Mouse (Mus musculus): ENCODE data around the gene Wdr81. TPM values are rescaled to one million over a fixed set of nuclear protein-coding genes. Genes with fewer than 3 reads are reported as not detected.

The Wdr81 gene
- polyA plus RNA-seq, 1 experiment from 2014 or later, result 6.2 TPM

DNA sequence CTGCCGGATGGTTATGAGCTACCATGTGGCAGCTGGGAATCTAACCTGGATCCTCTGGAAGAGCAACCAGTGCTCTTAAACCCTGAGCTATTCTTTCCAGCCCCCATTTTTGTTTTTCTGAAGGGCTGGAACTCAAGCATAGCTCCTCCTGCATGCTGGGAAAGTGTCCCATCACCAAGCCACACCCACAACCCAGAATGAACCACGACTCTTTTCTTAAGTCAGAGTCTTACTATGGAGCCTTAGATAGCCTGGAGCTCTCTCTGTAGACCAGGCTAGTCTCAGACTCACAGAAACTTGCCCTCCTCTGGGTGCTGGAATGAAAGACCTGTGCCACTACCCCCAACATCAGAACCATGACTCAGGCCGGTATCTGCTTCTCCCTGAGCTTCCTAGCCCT lies 5.9 kb downstream of the Wdr81 start:
- H3K27me3 ChIP-seq, result no peaks in the 10 kb centered on the region
- no peak overlapping the region for H3K4me2 ChIP-seq
- no peaks in the 10 kb centered on the region for H3K9me3 ChIP-seq (replicated peaks)
- H3K27ac ChIP-seq, result no peak overlapping the region
- H3K4me1 ChIP-seq, result peaks cover 28% of the 10 kb centered on the region
- ATAC-seq (replicated peaks; ENCODE audit: low FRiP score), result no peak
- WGBS, result 86% methylated on average over 3 of the region's 3 CpGs
- no peak overlapping the region for H3K4me3 ChIP-seq (replicated peaks)
- H3K36me3 ChIP-seq, result peaks cover 48% of the 10 kb centered on the region
- H3K9ac ChIP-seq, result no peak overlapping the region

DNA sequence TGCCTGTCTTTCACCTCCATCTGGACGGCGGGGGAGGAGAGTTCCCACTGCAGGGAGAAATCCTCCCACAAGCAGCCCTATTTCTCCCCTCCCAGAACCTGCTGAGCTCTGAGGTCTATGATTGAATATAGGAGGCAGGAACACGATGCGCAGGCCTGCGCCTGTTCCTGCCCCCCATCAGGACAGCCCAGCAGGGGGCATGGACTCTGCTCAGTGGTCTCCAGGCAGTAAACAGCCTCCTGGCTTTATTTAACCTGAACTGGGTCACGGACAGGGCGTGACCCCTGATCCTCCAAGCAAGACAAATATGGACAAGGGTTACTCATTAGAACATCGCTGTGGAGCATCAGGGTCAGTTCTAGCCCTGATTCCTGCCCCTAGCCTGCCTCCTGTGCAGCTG lies 10.8 kb downstream of the Wdr81 start:
- peak; percentile 75 for ATAC-seq (replicated peaks; ENCODE audit: low FRiP score)
- Histone ChIP-seq H3K4me1 (peaks cover 12% of the 10 kb centered on the region), H3K9me3 (replicated peaks) (no peaks in the 10 kb centered on the region), H3K27me3 (no peaks in the 10 kb centered on the region), H3K27ac (peak overlapping the region; percentile 34; the same call in 1 of the 2 replicates), H3K4me2 (no peak overlapping the region), H3K36me3 (peaks cover 44% of the 10 kb centered on the region), H3K4me3 (replicated peaks) (no peak overlapping the region), H3K9ac (no peak overlapping the region)
- WGBS, result 37% methylated on average over 8 of the region's 8 CpGs

GRCm38 (mm10) chr11:75441601-75442000 lies 12.9 kb downstream of the Wdr81 start:
- Histone ChIP-seq H3K4me1 (peaks cover 12% of the 10 kb centered on the region), H3K27ac (no peak overlapping the region), H3K27me3 (no peaks in the 10 kb centered on the region), H3K4me2 (no peak overlapping the region), H3K36me3 (peaks cover 24% of the 10 kb centered on the region), H3K4me3 (replicated peaks) (no peak overlapping the region), H3K9me3 (replicated peaks) (no peaks in the 10 kb centered on the region), H3K9ac (no peak overlapping the region)
- ATAC-seq (replicated peaks; ENCODE audit: low FRiP score), result no peak
- WGBS, result 88% methylated on average over 16 of the region's 16 CpGs

GRCm38 (mm10) chr11:75441034-75441433 lies 13.5 kb downstream of the Wdr81 start:
- Histone ChIP-seq H3K9ac (no peak overlapping the region), H3K27ac (no peak overlapping the region), H3K4me2 (no peak overlapping the region), H3K27me3 (no peaks in the 10 kb centered on the region), H3K36me3 (peaks cover 24% of the 10 kb centered on the region), H3K4me1 (peaks cover 12% of the 10 kb centered on the region), H3K4me3 (replicated peaks) (no peak overlapping the region), H3K9me3 (replicated peaks) (no peaks in the 10 kb centered on the region)
- ATAC-seq (replicated peaks; ENCODE audit: low FRiP score), result no peak
- WGBS, result 81% methylated on average over 7 of the region's 7 CpGs

GRCm38 (mm10) chr11:75439951-75440350 lies 14.6 kb downstream of the Wdr81 start:
- no peak overlapping the region for H3K4me3 ChIP-seq (replicated peaks)
- H3K4me2 ChIP-seq, result no peak overlapping the region
- no peaks in the 10 kb centered on the region for H3K27me3 ChIP-seq
- peaks cover 13% of the 10 kb centered on the region for H3K36me3 ChIP-seq
- 85% methylated on average over 3 of the region's 3 CpGs for WGBS
- no peak for ATAC-seq (replicated peaks; ENCODE audit: low FRiP score)
- H3K27ac ChIP-seq, result no peak overlapping the region
- no peak overlapping the region for H3K9ac ChIP-seq
- H3K4me1 ChIP-seq, result peaks cover 12% of the 10 kb centered on the region
- no peaks in the 10 kb centered on the region for H3K9me3 ChIP-seq (replicated peaks)

DNA sequence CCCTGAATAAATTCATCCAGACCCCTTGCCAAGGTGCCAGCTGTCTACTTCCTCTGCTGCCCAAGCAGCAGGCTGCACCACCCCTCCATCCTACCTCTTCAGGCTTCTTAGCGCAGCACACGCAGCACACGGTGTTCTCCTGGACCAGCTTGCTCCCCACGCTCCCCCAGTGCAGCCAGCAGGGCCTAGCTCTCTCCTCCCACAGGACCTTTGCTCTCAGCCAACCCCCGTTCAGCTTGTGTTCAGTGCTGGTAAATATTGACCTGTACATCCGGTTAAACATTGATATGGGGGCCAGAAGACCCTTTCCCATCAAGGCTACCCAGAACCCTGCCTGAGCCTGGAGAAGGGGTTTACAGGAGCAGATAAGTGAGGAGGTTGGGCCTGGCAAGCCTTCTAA lies 15.2 kb downstream of the Wdr81 start, which contains the start of gene Serpinf2:
Serpinf2 (minus strand) TSS at position 229 of the 400 bp plus-strand sequence.
- 68% methylated on average over 6 of the region's 6 CpGs for WGBS

GRCm38 (mm10) chr11:75438804-75439203 lies 15.7 kb downstream of the Wdr81 start:
- no peak overlapping the region for H3K4me3 ChIP-seq (replicated peaks)
- no peaks in the 10 kb centered on the region for H3K9me3 ChIP-seq (replicated peaks)
- H3K9ac ChIP-seq, result no peak overlapping the region
- H3K27me3 ChIP-seq, result no peaks in the 10 kb centered on the region
- no peak for ATAC-seq (replicated peaks; ENCODE audit: low FRiP score)
- H3K4me1 ChIP-seq, result peaks cover 4% of the 10 kb centered on the region
- 91% methylated on average over 3 of the region's 3 CpGs for WGBS
- no peak overlapping the region for H3K27ac ChIP-seq
- peaks cover 13% of the 10 kb centered on the region; the same call in 1 of the 2 replicates for H3K36me3 ChIP-seq
- H3K4me2 ChIP-seq, result peak overlapping the region; percentile 19; the same call in 1 of the 2 replicates

More for the DNA sequence above, 15.2 kb downstream of the Wdr81 start, which contains the start of gene Serpinf2:
- H3K36me3 ChIP-seq, result peaks cover 13% of the 10 kb centered on the region
- H3K27ac ChIP-seq, result no peak within 1 kb of the TSS
- H3K4me1 ChIP-seq, result peaks cover 10% of the 10 kb centered on the region
- H3K4me3 ChIP-seq (replicated peaks), result no peak within 1 kb of the TSS
- peak within 1 kb of the TSS; percentile 19; the same call in 1 of the 2 replicates for H3K4me2 ChIP-seq
- no peak within 1 kb of the TSS for H3K9ac ChIP-seq
- no peak for ATAC-seq (replicated peaks; ENCODE audit: low FRiP score)
- H3K27me3 ChIP-seq, result no peaks in the 10 kb centered on the region
- no peaks in the 10 kb centered on the region for H3K9me3 ChIP-seq (replicated peaks)

DNA sequence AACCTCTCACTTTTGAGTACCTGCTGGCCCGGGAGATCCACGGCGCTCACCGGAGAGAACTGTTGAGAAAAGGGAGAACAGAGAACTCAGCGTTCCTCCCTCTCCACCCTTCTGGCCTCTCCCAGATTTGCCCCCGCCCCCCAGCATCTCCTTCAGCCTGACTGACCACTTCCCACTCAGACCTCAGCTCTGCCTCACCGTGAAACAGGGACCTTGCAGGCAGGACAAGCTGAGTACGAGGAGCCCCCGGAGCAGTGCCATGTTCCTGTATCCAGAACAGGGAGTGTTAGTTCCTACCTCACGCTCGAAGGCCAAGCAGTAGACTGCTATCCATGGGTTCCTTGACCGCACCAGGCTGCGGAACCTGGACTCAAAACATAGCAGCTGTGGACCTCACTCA lies 16.3 kb downstream of the Wdr81 start:
- no peak for ATAC-seq (replicated peaks; ENCODE audit: low FRiP score)
- WGBS, result 82% methylated on average over 13 of the region's 13 CpGs
- Histone ChIP-seq H3K9ac (no peak overlapping the region), H3K4me1 (no peaks in the 10 kb centered on the region), H3K4me3 (replicated peaks) (no peak overlapping the region), H3K4me2 (no peak overlapping the region), H3K27me3 (no peaks in the 10 kb centered on the region), H3K36me3 (peaks cover 13% of the 10 kb centered on the region; the same call in 1 of the 2 replicates), H3K9me3 (replicated peaks) (no peaks in the 10 kb centered on the region), H3K27ac (no peak overlapping the region)

- Histone ChIP-seq H3K9me3 (replicated peaks) (no peaks in the 10 kb centered on the region), H3K9ac (no peak overlapping the region), H3K36me3 (no peaks in the 10 kb centered on the region), H3K27me3 (no peaks in the 10 kb centered on the region), H3K4me1 (no peaks in the 10 kb centered on the region), H3K27ac (no peak overlapping the region), H3K4me2 (no peak overlapping the region), H3K4me3 (replicated peaks) (no peak overlapping the region)
- ATAC-seq (replicated peaks; ENCODE audit: low FRiP score), result no peak
- WGBS, result 90% methylated on average over 5 of the region's 5 CpGs
Measured at GRCm38 (mm10) chr11:75434138-75434537, 20.4 kb downstream of the Wdr81 start.

- no peak for ATAC-seq (replicated peaks; ENCODE audit: low FRiP score)
- Histone ChIP-seq H3K36me3 (no peaks in the 10 kb centered on the region), H3K27me3 (no peaks in the 10 kb centered on the region), H3K4me1 (no peaks in the 10 kb centered on the region), H3K4me2 (no peak overlapping the region), H3K9me3 (replicated peaks) (no peaks in the 10 kb centered on the region), H3K27ac (no peak overlapping the region), H3K9ac (no peak overlapping the region), H3K4me3 (replicated peaks) (no peak overlapping the region)
- 78% methylated on average over 11 of the region's 11 CpGs for WGBS
Measured at GRCm38 (mm10) chr11:75431307-75431706, 23.2 kb downstream of the Wdr81 start.

- Histone ChIP-seq H3K9me3 (replicated peaks) (no peaks in the 10 kb centered on the region), H3K27ac (no peak overlapping the region), H3K4me2 (no peak overlapping the region), H3K4me3 (replicated peaks) (no peak overlapping the region), H3K36me3 (no peaks in the 10 kb centered on the region), H3K27me3 (no peaks in the 10 kb centered on the region), H3K9ac (no peak overlapping the region), H3K4me1 (no peaks in the 10 kb centered on the region)
- WGBS, result 86% methylated on average over 9 of the region's 9 CpGs
- ATAC-seq (replicated peaks; ENCODE audit: low FRiP score), result no peak
Measured at GRCm38 (mm10) chr11:75429019-75429705, 25.4 kb downstream of the Wdr81 start.

DNA sequence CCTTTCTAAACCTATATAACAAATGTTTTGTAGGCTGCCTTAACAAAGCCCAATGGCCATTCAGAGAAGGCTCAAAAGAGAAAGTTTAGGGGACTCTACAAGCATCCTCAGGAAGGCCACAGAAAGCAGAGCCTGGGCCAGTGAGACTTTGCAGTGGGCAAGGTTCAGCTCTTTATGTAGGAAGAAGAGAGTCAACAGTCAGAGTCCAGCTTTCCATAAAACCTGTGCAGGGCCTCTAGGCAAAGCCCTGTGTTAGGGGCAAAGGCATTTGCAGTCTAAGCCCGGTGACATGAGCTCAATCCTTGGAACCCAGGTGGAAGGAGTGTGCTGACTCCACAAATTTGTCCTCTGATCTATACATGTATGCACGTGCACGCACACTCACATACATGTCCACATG lies 30.1 kb downstream of the Wdr81 start:
- Histone ChIP-seq H3K4me1 (peaks cover 28% of the 10 kb centered on the region), H3K9ac (no peak overlapping the region), H3K9me3 (replicated peaks) (no peaks in the 10 kb centered on the region), H3K36me3 (no peaks in the 10 kb centered on the region), H3K4me2 (no peak overlapping the region), H3K27me3 (no peaks in the 10 kb centered on the region), H3K4me3 (replicated peaks) (no peak overlapping the region), H3K27ac (no peak overlapping the region; the same call in 1 of the 2 replicates)
- 92% methylated on average over 3 of the region's 3 CpGs for WGBS
- ATAC-seq (replicated peaks; ENCODE audit: low FRiP score), result no peak

GRCm38 (mm10) chr11:75424033-75424432 lies 30.5 kb downstream of the Wdr81 start:
- no peak for ATAC-seq (replicated peaks; ENCODE audit: low FRiP score)
- WGBS, result 88% methylated on average over 9 of the region's 9 CpGs

More at GRCm38 (mm10) chr11:75424033-75424432, 30.5 kb downstream of the Wdr81 start:
- H3K4me1 ChIP-seq, result peaks cover 28% of the 10 kb centered on the region
- H3K4me3 ChIP-seq (replicated peaks), result no peak overlapping the region
- H3K9ac ChIP-seq, result no peak overlapping the region
- H3K36me3 ChIP-seq, result no peaks in the 10 kb centered on the region
- H3K27ac ChIP-seq, result no peak overlapping the region
- H3K27me3 ChIP-seq, result no peaks in the 10 kb centered on the region
- no peak overlapping the region for H3K4me2 ChIP-seq
- no peaks in the 10 kb centered on the region for H3K9me3 ChIP-seq (replicated peaks)

Measured in kidney, embryonic 15.5 days (tissue).